Mouse (Mus musculus) MEL (cell line): Measurements from ENCODE around the gene Abcc4.

ENCODE experiments used
- CTCF ChIP-seq, 3 experiments: IDR thresholded peaks in 2 of 3; conservative IDR thresholded peaks in 1 of 3; 2 replicates each; pipeline ENCODE4 v1.5.1; 2011 to 2012; ENCODE audit warnings: low read length in 3 of 3, low read depth in 2 of 3, mild to moderate bottlenecking in 2 of 3, improper control_type of control experiment in 1 of 3, inconsistent platforms in 1 of 3, mixed read lengths in 1 of 3, moderate library complexity in 1 of 3; ENCODE audit not compliant: control insufficient read depth in 1 of 3, insufficient read depth in 1 of 3, poor library complexity in 1 of 3, severe bottlenecking in 1 of 3
- ELF1 ChIP-seq: IDR thresholded peaks from 2 replicates; pipeline ENCODE4 v1.6.1; 2014; ENCODE audit warnings: low read depth, mild to moderate bottlenecking, inconsistent platforms, low read length, improper control_type of control experiment, moderate library complexity
- MAZ ChIP-seq: IDR thresholded peaks from 2 replicates; pipeline ENCODE4 v1.6.1; 2012; ENCODE audit warnings: low read depth, mild to moderate bottlenecking, inconsistent platforms, low read length, improper control_type of control experiment
- MYB ChIP-seq: IDR thresholded peaks from 2 replicates; pipeline ENCODE4 v1.6.1; 2011; ENCODE audit warnings: mild to moderate bottlenecking, low read depth, low read length, improper control_type of control experiment

DNA sequence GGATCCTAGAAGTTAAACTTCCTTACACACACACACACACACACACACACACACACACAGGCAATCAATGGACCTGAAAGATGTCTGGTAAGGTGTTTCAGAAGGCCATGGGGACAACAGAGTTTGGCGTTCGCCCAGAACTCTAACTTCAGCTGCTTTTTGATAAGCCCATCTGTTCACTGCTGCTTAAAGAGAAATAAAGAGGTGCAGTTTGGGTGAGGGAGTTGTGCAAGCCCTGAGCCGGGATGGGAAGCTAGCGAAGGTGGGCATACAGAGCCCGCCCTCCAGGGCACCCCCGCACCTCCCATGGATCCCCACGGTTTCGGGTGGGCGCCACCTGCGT, 583 bp downstream of the Abcc4 start:
- no peak for TF ChIP-seq MAZ
- TF ChIP-seq CTCF (IDR thresholded peaks at IDR 0.05 in 2 of 3, conservative IDR thresholded peaks at IDR 0.05 in 1 of 3; ENCODE audit: control insufficient read depth in 1 of 3, insufficient read depth in 1 of 3, low read depth in 2 of 3, low read length in 3 of 3, poor library complexity in 1 of 3, severe bottlenecking in 1 of 3): no peak
- no peak for TF ChIP-seq ELF1
- TF ChIP-seq MYB: no peak
